In genomic region chr13:116305721-116306120, GRCm38 (mm10) we compare ENCODE assay signal across 15 mouse cellular contexts. TPM values are rescaled to one million over a fixed set of nuclear protein-coding genes. Genes with fewer than 3 reads are reported as not detected.
DNase-seq lines count a peak whose midpoint lies in the region; ATAC-seq and TF ChIP-seq lines count a peak whose summit lies in the region.
"Had no signal": no experiment of that assay in that cellular context is flagged by ENCODE, and none has a peak within 500 bp of the region (broad histone marks: within the 10 kb centered on the region; RNA-seq: fewer than 3 reads in every experiment).

No protein-coding gene starts in this region.

- H3K4me1 ChIP-seq in hindbrain, embryonic 10.5 days (replicated peaks) = peaks cover 25% of the 10 kb centered on the region
- H3K4me1 ChIP-seq in hindbrain, embryonic 14.5 days (replicated peaks; ENCODE audit: control insufficient read depth, insufficient read depth, low read length) = 0 out of 2 replicates have a peak, but pooled peaks cover 6% of the 10 kb centered on the region
- H3K4me1 ChIP-seq in embryonic facial prominence, embryonic 14.5 days (ENCODE audit: control insufficient read depth, insufficient read depth, low read length) = no peaks in the 10 kb centered on the region
- peaks cover 14% of the 10 kb centered on the region for H3K4me1 ChIP-seq in hindbrain, embryonic 13.5 days (replicated peaks)
- H3K4me1 ChIP-seq in neural tube, embryonic 14.5 days (ENCODE audit: control insufficient read depth, insufficient read depth, low read length) = peaks cover 4% of the 10 kb centered on the region
- no peaks in the 10 kb centered on the region for H3K4me1 ChIP-seq in cerebellum, adult 2 months (ENCODE audit: control insufficient read depth, insufficient read depth, low read length)

- TF ChIP-seq CTCF in cerebellum, adult 2 months (IDR thresholded peaks at IDR 0.05; ENCODE audit: borderline replicate concordance, insufficient read depth, low read depth, low read length) = no peak

- no peak overlapping the region for H3K4me2 ChIP-seq in hindbrain, embryonic 14.5 days (replicated peaks)
- H3K4me2 ChIP-seq in embryonic facial prominence, embryonic 14.5 days (ENCODE audit: low read depth, low read length) = peak overlapping the region; percentile 32
- no peak overlapping the region for H3K4me2 ChIP-seq in hindbrain, embryonic 13.5 days
- no peak overlapping the region for H3K4me2 ChIP-seq in neural tube, embryonic 14.5 days (ENCODE audit: low read depth, low read length)
- H3K4me2 ChIP-seq: limb, embryonic 15.5 days had no signal

- no peaks in the 10 kb centered on the region for H3K36me3 ChIP-seq in hindbrain, embryonic 10.5 days
- H3K36me3 ChIP-seq in hindbrain, embryonic 14.5 days (replicated peaks; ENCODE audit: control insufficient read depth, insufficient read depth) = no peaks in the 10 kb centered on the region
- no peaks in the 10 kb centered on the region for H3K36me3 ChIP-seq in embryonic facial prominence, embryonic 14.5 days (ENCODE audit: control insufficient read depth, insufficient read depth, low read length)
- H3K36me3 ChIP-seq in hindbrain, embryonic 13.5 days = no peaks in the 10 kb centered on the region
- no peaks in the 10 kb centered on the region for H3K36me3 ChIP-seq in neural tube, embryonic 14.5 days (ENCODE audit: control insufficient read depth, insufficient read depth, low read length)
- H3K36me3 ChIP-seq: limb, embryonic 15.5 days had no signal

- no peak for TF ChIP-seq POLR2A in cerebellum, adult 2 months (IDR thresholded peaks at IDR 0.05; ENCODE audit: borderline replicate concordance, insufficient read depth, low read length)

- H3K4me3 ChIP-seq in hindbrain, embryonic 10.5 days = peak overlapping the region; percentile 37
- no peak overlapping the region; the same call in 1 of the 2 replicates for H3K4me3 ChIP-seq in hindbrain, embryonic 14.5 days (replicated peaks; ENCODE audit: low read length)
- H3K4me3 ChIP-seq in embryonic facial prominence, embryonic 14.5 days (ENCODE audit: low read depth, low read length) = peak overlapping the region; percentile 10; the same call in 1 of the 2 replicates
- peak overlapping the region; percentile 10; the same call in 1 of the 2 replicates for H3K4me3 ChIP-seq in hindbrain, embryonic 13.5 days
- H3K4me3 ChIP-seq in neural tube, embryonic 14.5 days (ENCODE audit: low read depth, low read length) = peak overlapping the region; percentile 6; the same call in 1 of the 2 replicates
- H3K4me3 ChIP-seq in cerebellum, adult 2 months (replicated peaks; ENCODE audit: insufficient read depth, low read depth, low read length) = no peak overlapping the region
- H3K4me3 ChIP-seq: left cerebral cortex, adult 2 months had no signal

- H3K9ac ChIP-seq in hindbrain, embryonic 14.5 days = no peak overlapping the region
- no peak overlapping the region for H3K9ac ChIP-seq in embryonic facial prominence, embryonic 14.5 days (ENCODE audit: low read depth, low read length)
- no peak overlapping the region for H3K9ac ChIP-seq in hindbrain, embryonic 13.5 days
- peak overlapping the region; percentile 42; the same call in 1 of the 2 replicates for H3K9ac ChIP-seq in neural tube, embryonic 14.5 days (replicated peaks; ENCODE audit: low read depth, low read length)
- H3K9ac ChIP-seq: limb, embryonic 15.5 days; lung, embryonic 14.5 days had no signal

- WGBS in hindbrain, embryonic 10.5 days = 6% methylated on average over 2 of the region's 2 CpGs
- 9% methylated on average over 2 of the region's 2 CpGs for WGBS in hindbrain, embryonic 14.5 days
- WGBS in embryonic facial prominence, embryonic 14.5 days = 20% methylated on average over 2 of the region's 2 CpGs
- 4% methylated on average over 2 of the region's 2 CpGs for WGBS in hindbrain, embryonic 13.5 days
- 2% methylated on average over 2 of the region's 2 CpGs for WGBS in neural tube, embryonic 14.5 days
- WGBS in cerebellum, adult 2 months = 3% methylated on average over 2 of the region's 2 CpGs

- peaks cover 100% of the 10 kb centered on the region for H3K27me3 ChIP-seq in hindbrain, embryonic 10.5 days (ENCODE audit: insufficient read depth, poor library complexity, severe bottlenecking)
- peaks cover 96% of the 10 kb centered on the region for H3K27me3 ChIP-seq in hindbrain, embryonic 14.5 days (ENCODE audit: control insufficient read depth, insufficient read depth, low read length)
- H3K27me3 ChIP-seq in embryonic facial prominence, embryonic 14.5 days (replicated peaks; ENCODE audit: control insufficient read depth, insufficient read depth, low read length) = peaks cover 92% of the 10 kb centered on the region
- H3K27me3 ChIP-seq in hindbrain, embryonic 13.5 days = peaks cover 95% of the 10 kb centered on the region
- peaks cover 69% of the 10 kb centered on the region for H3K27me3 ChIP-seq in neural tube, embryonic 14.5 days (ENCODE audit: control insufficient read depth, insufficient read depth, low read length)
- peaks cover 8% of the 10 kb centered on the region; the same call in 1 of the 2 replicates for H3K27me3 ChIP-seq in cerebellum, adult 2 months (ENCODE audit: control insufficient read depth, insufficient read depth, low read length)

- 0 out of 2 replicates have a peak overlapping the region, but pooled peaks have one; percentile 59 for H3K27ac ChIP-seq in hindbrain, embryonic 10.5 days
- no peak overlapping the region for H3K27ac ChIP-seq in hindbrain, embryonic 14.5 days
- no peak overlapping the region for H3K27ac ChIP-seq in embryonic facial prominence, embryonic 14.5 days (replicated peaks; ENCODE audit: low read depth, low read length)
- 0 out of 2 replicates have a peak overlapping the region, but pooled peaks have one; percentile 55 for H3K27ac ChIP-seq in hindbrain, embryonic 13.5 days
- 0 out of 2 replicates have a peak overlapping the region, but pooled peaks have one; percentile 18 for H3K27ac ChIP-seq in neural tube, embryonic 14.5 days (ENCODE audit: low read depth, low read length)
- H3K27ac ChIP-seq in cerebellum, adult 2 months (ENCODE audit: insufficient read depth, low read length) = no peak overlapping the region
- H3K27ac ChIP-seq: left cerebral cortex, adult 2 months; limb, embryonic 15.5 days had no signal

- H3K9me3 ChIP-seq in hindbrain, embryonic 10.5 days = no peaks in the 10 kb centered on the region
- H3K9me3 ChIP-seq in hindbrain, embryonic 14.5 days (ENCODE audit: control insufficient read depth, low read length) = no peaks in the 10 kb centered on the region
- no peaks in the 10 kb centered on the region for H3K9me3 ChIP-seq in embryonic facial prominence, embryonic 14.5 days (ENCODE audit: control insufficient read depth, low read length)
- no peaks in the 10 kb centered on the region for H3K9me3 ChIP-seq in hindbrain, embryonic 13.5 days
- no peaks in the 10 kb centered on the region for H3K9me3 ChIP-seq in neural tube, embryonic 14.5 days (ENCODE audit: control insufficient read depth, low read length)
- H3K9me3 ChIP-seq: limb, embryonic 15.5 days had no signal

- peak; percentile 11 for DNase-seq in hindbrain, embryonic 10.5 days (ENCODE audit: low spot score)
- no peak for DNase-seq in hindbrain, embryonic 14.5 days (ENCODE audit: low spot score)
- DNase-seq in embryonic facial prominence, embryonic 14.5 days (ENCODE audit: low spot score) = no peak
- DNase-seq in T-cell, adult 2 months (ENCODE audit: low spot score) = no peak
- no peak for DNase-seq in cerebellum, adult 2 months
- DNase-seq: cerebellum, adult 11-12 months; kidney, adult 11 months; kidney, postnatal 4 days; lung, embryonic 14.5 days had no signal

- ATAC-seq in hindbrain, embryonic 14.5 days (ENCODE audit: low FRiP score) = no peak
- no peak for ATAC-seq in embryonic facial prominence, embryonic 14.5 days (ENCODE audit: low read depth)
- ATAC-seq in hindbrain, embryonic 13.5 days (ENCODE audit: low FRiP score) = no peak
- ATAC-seq in neural tube, embryonic 14.5 days (ENCODE audit: low read depth) = no peak
- ATAC-seq in monocyte, adult 5-6 weeks (replicated peaks; ENCODE audit: insufficient number of reproducible peaks, low FRiP score, low TSS enrichment, poor library complexity, severe bottlenecking) = no peak
- ATAC-seq: CD4-positive, CD25-positive, alpha-beta regulatory T cell, adult 4 months had no signal

RNA-seq across cellular contexts. Expression of gene Isl1, which starts 3.8 kb away (rescaled TPM):
- 34.9 and 63.4 TPM in 2 replicates for polyA plus RNA-seq in hindbrain, embryonic 10.5 days (2016; fragmentation: Nextera tagmentation; extraction: Ambion mirVana)
- polyA plus RNA-seq in hindbrain, embryonic 14.5 days (2014; fragmentation: Nextera tagmentation; extraction: Ambion mirVana) = 24.6 and 26.1 TPM in 2 replicates
- polyA plus RNA-seq in embryonic facial prominence, embryonic 14.5 days (2014; fragmentation: Nextera tagmentation; extraction: Ambion mirVana) = 24.0 and 25.9 TPM in 2 replicates
- 43.3 and 51.8 TPM in 2 replicates for polyA plus RNA-seq in hindbrain, embryonic 13.5 days (2015; fragmentation: Nextera tagmentation; extraction: Ambion mirVana)
- polyA plus RNA-seq in neural tube, embryonic 14.5 days (2014; fragmentation: Nextera tagmentation; extraction: Ambion mirVana) = 30.4 and 85.9 TPM in 2 replicates
- total RNA-seq in monocyte, adult 5-6 weeks (2017) = not detected in 3 replicates
- 1.00 and 2.4 TPM in 2 replicates for polyA plus RNA-seq in cerebellum, adult 2 months (2012; rRNA removed)
- polyA plus RNA-seq: CD4-positive, CD25-positive, alpha-beta regulatory T cell, adult 4 months had no signal

Comparison
In these comparisons a context has a peak if more than half of its experiments do, and no peak if none do; other contexts are left out.
1. H3K27ac ChIP-seq: peak in hindbrain, embryonic 10.5 days (single experiment), hindbrain, embryonic 13.5 days (single experiment) and neural tube, embryonic 14.5 days (single experiment); none in hindbrain, embryonic 14.5 days (single experiment), embryonic facial prominence, embryonic 14.5 days (single experiment) and cerebellum, adult 2 months (single experiment).
2. H3K4me3 ChIP-seq: peak in hindbrain, embryonic 10.5 days (single experiment), embryonic facial prominence, embryonic 14.5 days (single experiment), hindbrain, embryonic 13.5 days (single experiment) and neural tube, embryonic 14.5 days (single experiment); none in hindbrain, embryonic 14.5 days (single experiment) and cerebellum, adult 2 months (single experiment).